Mouse (Mus musculus) small intestine, adult 2 months (tissue): Measurements from ENCODE around the gene Zfp629.

ENCODE experiments used
- CTCF ChIP-seq: fragments of 200-500 bp; IDR thresholded peaks from 2 replicates; pipeline ENCODE4 v1.5.1; 2012; ENCODE audit warnings: low read depth, mild to moderate bottlenecking, control low read depth, inconsistent platforms, low read length, moderate library complexity, mixed read lengths; ENCODE audit not compliant: insufficient replicate concordance, insufficient read length; ENCODE audit errors: extremely low read depth
- POLR2A ChIP-seq: fragments of 200-500 bp; IDR thresholded peaks from 2 replicates; pipeline ENCODE4 v1.6.1; 2012; ENCODE audit warnings: low read depth, mild to moderate bottlenecking, control low read depth, inconsistent platforms, low read length, moderate library complexity

DNA sequence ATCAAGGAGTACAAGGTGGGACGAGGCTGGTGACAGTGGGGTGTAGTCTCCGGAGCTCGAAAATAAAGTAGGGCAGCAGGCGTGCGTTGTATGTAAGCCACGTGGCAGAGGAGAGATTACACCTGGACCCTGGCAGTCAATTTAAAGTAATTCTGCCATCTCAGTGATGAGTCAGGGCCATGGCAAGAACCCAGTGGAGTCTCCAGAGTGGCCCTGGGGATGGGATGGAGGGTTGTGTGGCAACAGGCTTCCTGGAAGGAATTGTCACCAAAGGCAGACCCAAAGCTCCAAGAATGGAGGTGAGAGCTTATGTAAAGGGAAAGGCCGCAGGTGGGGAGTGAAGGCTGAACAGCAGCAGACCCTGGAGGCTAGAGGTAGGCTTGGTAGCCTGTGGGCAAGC lies 15.0 kb downstream of the Zfp629 start:
- TF ChIP-seq POLR2A (no peak), CTCF (no peak)
